Mouse (Mus musculus): ENCODE measurements around the gene Olfr530. TPM values are rescaled to one million over a fixed set of nuclear protein-coding genes. Genes with fewer than 3 reads are reported as not detected.

The Olfr530 gene
- not detected for total RNA-seq (2021)
- long read RNA-seq, experiment 1, result 0 reads
- long read RNA-seq, experiment 2, result 0 reads

DNA sequence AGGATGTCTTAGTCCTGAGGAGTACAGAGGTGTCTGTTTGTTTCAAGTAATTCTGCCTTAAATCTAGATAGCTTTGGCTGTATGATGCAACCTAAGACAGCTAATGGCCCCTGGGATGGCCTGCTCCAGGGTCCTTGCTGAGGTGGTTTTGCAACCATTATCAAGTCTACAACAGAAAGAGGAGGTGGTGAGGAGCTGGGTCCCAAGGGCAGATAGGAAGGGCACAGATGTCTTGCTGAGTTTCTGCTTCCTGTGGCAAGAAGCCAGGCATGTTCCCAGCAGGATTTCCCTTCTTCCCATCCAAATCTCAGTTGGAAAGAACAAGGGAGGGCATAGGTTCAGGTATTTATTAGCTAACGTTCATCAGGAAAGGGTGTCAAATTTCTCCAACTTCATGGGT lies at the start of gene Olfr530:
TSS of gene Olfr530 (minus strand) at position 101 of the 400 bp plus-strand sequence.
- no peak for DNase-seq

DNA sequence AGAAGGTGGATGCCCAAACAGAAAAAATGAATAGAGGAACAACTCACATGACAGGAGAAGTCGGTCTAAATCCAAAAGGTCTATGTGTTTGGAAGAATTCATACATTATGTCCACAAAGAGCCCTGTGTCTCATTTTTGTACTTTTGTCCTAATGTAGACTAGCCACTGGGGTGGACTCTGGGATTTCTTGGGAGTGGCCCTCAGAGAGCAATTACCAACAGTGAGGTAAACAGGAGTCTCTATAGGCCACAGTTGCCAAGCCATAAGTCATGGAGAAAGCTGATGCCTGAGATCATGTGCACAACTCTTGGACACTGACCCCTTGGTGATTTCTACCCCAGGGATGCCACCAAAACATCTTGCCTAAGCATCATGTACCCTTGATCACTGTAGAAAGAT lies 45.4 kb upstream of the Olfr530 start, which contains the start of gene Olfr532:
TSS of gene Olfr532 (minus strand) at position 101 of the 400 bp plus-strand sequence.
- DNase-seq, result no peak

DNA sequence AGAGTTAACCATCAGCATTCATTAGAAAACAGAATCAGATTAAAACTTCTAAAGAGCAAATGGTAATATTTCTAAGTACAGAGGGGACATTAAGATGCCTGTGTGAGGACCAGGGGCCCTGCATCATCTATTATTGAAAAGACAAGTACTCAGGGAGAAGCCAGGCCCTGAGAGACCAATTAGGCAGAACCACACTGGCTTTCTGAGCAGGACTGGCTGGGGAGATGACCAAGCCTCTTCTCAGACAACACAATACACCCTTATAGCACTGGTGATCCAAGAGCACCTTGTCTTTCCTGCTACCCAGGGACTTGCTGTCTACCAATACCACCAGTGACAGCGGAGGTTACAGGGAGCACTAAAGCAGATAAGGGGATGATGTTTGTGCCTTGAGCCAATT lies 26.7 kb upstream of the Olfr530 start, which contains the start of gene Olfr531:
TSS of gene Olfr531 (minus strand) at position 101 of the 400 bp plus-strand sequence.
- no peak for DNase-seq

DNA sequence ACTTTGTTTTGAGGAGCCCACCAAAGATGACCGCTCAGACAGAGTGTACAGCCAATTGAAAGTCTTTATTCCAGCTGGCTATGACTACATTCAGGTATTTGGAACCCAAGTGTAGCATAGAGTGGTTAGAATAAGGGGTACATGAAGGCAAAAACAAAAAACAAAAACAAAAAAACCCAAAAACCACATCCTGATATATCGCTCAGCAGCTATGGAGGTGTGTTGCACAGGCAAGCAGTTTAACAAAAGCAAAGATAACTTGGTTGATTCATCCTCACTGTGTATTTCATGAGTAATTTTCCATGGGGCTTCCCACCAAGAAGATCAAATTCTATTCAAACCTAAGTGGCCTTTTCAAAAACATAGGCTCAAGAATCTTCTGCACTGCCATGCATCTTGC lies 780 bp upstream of the Olfr530 start:
- no peak for DNase-seq

DNA sequence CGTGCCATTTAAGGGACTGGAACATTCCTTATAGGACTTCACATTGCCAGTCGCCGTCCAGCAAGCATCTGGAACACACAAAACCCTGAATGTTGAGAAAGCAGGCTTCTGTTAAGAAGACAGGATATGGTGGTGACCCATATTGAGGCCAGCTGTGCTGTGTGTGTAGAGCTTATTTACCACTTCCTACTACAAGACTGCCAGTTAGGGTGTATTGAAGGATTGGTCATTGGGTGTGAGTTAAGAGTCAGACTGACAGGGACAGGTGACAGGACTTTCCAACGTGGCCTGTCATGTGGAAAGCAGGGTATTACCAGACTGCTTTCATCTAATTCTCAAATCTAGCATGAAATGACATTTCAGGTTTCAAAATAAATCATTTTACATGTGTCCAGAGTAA lies 1.8 kb downstream of the Olfr530 start:
- no peak for DNase-seq

DNA sequence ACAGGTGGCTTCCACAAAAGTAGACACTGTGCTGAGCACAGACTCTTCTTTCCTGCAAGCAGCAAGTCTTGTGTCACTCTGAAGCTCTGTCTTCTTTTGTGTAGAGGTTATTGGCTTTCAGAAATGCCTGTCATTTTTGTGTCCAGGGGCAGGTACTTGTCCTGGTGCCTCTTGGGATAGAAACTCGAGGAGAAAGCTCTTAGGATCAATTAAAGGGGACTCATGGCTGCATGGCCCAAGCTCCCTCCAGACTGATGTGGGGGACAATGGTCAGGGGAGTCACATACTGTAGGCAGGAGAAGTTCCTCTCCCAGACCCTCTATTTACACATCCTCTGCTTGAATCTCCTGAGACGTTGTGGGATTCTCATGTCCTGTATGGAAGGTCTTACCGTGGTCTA lies 14.6 kb downstream of the Olfr530 start, which contains the start of gene Olfr60:
TSS of gene Olfr60 (minus strand) at position 101 of the 400 bp plus-strand sequence.
- DNase-seq, result no peak

DNA sequence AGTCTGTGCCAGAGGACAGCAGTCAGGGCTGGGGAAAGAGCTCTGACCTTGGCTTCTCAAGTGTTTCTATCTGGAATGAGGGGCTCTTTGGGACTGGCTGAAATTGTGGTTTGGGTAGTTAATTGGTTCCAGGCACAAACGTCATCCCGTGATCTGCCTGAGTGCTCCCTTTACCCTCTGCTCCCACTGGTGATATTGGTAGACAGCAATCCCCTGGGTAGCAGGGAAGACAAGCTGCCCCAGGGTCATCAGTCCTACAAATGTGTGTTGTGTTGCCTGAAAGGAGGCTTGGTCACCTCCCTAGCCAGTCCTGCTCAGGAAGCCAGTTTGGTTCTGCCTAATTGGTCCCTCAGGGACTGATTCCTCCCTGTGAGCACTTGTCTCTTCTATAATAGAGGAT lies 42.4 kb downstream of the Olfr530 start, which contains the start of gene Olfr527:
TSS of gene Olfr527 (plus strand) at position 301 of the 400 bp plus-strand sequence.
- DNase-seq, result no peak

DNA sequence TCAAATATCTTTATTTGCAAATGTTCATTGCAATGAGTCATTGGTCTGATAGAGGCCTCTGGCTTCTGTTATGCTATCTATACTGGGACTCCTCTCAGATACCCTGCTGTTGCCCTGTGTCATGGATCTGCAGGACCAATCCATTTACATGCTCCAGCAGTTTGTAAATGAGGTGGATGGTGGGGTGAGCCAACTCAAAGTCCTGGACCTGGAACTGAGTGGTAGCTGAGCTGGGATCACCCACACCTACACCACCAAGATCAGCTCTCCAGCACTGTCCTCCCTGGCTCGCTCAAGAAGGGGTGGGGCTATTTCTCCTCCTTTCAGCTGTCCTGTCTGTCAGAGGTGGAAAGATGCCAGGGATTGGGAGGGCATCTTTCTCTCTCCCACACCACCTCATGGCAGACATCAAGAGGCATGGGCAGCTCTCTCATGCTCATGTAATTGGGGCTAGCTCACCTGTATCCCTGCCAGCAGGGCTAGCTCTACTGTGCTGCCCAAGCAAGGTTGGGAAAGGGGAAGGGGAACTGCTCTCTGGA lies 46.3 kb downstream of the Olfr530 start:
- no peak for DNase-seq

Other genes starting within 250 kb of the Olfr530 start
- gene Mtg1, start 238.8 kb downstream of the Olfr530 start, total RNA-seq (2021), result 10 to 100 TPM; 28.5 to 34.2 TPM
- under 1 TPM; 0.35 to 0.41 TPM for gene Sprn, start 221.5 kb downstream of the Olfr530 start, total RNA-seq (2021)
- not detected for gene Olfr522, start 211.6 kb downstream of the Olfr530 start, total RNA-seq (2021)
- not detected for gene Olfr523, start 203.1 kb downstream of the Olfr530 start, total RNA-seq (2021)
- not detected for gene Olfr524, start 170.4 kb downstream of the Olfr530 start, total RNA-seq (2021)
- under 1 TPM in 1 of 2 experiments, not detected in 1; 0.20 TPM for gene Cd163l1, start 158.1 kb downstream of the Olfr530 start, total RNA-seq (2021)
- gene 5830411N06Rik, start 129.0 kb downstream of the Olfr530 start, total RNA-seq (2021), result not detected
- not detected for gene Olfr525, start 55.5 kb downstream of the Olfr530 start, total RNA-seq (2021)
- not detected for gene Olfr527, start 42.3 kb downstream of the Olfr530 start, total RNA-seq (2021)
- gene Olfr60, start 14.7 kb downstream of the Olfr530 start, total RNA-seq (2021), result not detected
- not detected for gene Olfr531, start 26.6 kb upstream of the Olfr530 start, total RNA-seq (2021)
- gene Olfr532, start 45.3 kb upstream of the Olfr530 start, total RNA-seq (2021), result not detected
- not detected for gene Olfr533, start 87.0 kb upstream of the Olfr530 start, total RNA-seq (2021)
- not detected for gene Olfr535, start 107.9 kb upstream of the Olfr530 start, total RNA-seq (2021)
- not detected for gene Olfr536, start 131.1 kb upstream of the Olfr530 start, total RNA-seq (2021)
- gene Olfr538, start 191.6 kb upstream of the Olfr530 start, total RNA-seq (2021), result not detected
- gene Olfr46, start 224.9 kb upstream of the Olfr530 start, total RNA-seq (2021), result not detected

All from heart, adult 18-20 months (tissue).